Mouse (Mus musculus): Measurements from ENCODE around the gene Rtkn. TPM values are rescaled to one million over a fixed set of nuclear protein-coding genes. Genes with fewer than 3 reads are reported as not detected.

The Rtkn gene
- polyA plus RNA-seq (2015; fragmentation: Nextera tagmentation; extraction: Ambion mirVana) = 19.7 and 21.1 TPM in 2 replicates

- Histone ChIP-seq H3K4me1 (replicated peaks; ENCODE audit: control insufficient read depth, insufficient read depth, low read length) (peaks cover 15% of the 10 kb centered on the region), H3K4me2 (replicated peaks; ENCODE audit: low read depth) (peak within 1 kb of the TSS; percentile 87), H3K27me3 (replicated peaks; ENCODE audit: control insufficient read depth, insufficient read depth, low read length) (no peaks in the 10 kb centered on the region), H3K9me3 (ENCODE audit: control insufficient read depth) (no peaks in the 10 kb centered on the region), H3K27ac (ENCODE audit: low read depth, low read length) (peak within 1 kb of the TSS; percentile 95), H3K9ac (ENCODE audit: low read depth, low read length) (peak within 1 kb of the TSS; percentile 79), H3K4me3 (ENCODE audit: low read depth, low read length) (peak within 1 kb of the TSS; percentile 59), H3K36me3 (ENCODE audit: control insufficient read depth, insufficient read depth) (no peaks in the 10 kb centered on the region)
- 43% methylated on average over 7 of the region's 7 CpGs for WGBS
- TF ChIP-seq CTCF (IDR thresholded peaks at IDR 0.05; ENCODE audit: low read depth) = no peak
- ATAC-seq = peak; percentile 46
Measured at GRCm38 (mm10) chr6:83134951-83135513, at the start of gene Rtkn. Gene Rtkn, plus strand, starts transcription at chr6:83135463.

DNA sequence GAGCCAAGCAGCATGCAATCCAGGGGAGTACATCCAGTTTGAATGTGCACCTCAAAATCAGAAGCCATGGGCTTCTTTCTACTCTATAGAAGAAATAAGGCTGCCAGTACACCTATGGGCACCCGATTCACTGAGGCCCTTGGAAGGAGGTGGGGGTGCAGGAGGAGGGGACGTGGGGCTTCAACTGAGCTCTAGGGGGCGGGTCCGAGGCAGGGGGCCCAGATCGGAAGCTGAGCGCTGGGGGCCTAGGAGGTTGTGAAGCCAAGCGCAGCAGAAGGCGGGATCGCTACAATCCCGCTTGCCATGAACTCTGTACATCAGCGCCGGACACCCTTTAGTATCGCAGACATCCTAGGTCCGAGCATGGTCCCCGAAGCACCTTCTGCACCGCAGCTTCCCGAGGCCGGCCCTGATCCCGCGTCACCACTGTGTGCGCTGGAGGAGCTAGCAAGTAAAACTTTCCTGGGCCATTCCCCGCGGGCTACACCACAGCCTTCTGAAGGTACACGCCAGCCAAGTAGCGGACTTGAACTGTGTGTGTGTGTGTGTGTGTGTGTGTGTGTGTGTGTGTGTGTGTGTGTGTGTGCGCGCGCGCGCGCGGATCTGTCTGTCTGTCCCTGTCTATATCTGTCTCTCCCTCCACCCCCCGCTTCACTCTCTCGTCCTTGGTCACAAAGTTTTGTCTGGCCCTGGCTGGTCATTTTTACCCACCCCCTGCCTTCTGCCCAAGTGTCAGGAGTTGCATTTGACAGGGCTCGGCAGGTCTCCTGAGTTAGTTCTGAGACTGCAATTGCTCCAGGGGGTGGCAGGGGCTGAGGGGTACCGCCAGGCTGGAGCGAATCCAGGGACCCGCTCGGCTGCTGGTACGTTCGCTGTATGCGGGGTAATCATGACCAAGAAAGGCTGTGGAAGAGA lies 48.9 kb upstream of the Rtkn start, which contains the start of gene Lbx2:
Lbx2 (plus strand) TSS at position 247 of the 915 bp plus-strand sequence.
- 7% methylated on average over 42 of the region's 42 CpGs for WGBS
- no peak for TF ChIP-seq CTCF (IDR thresholded peaks at IDR 0.05; ENCODE audit: low read depth)
- no peak for ATAC-seq
- H3K36me3 ChIP-seq (ENCODE audit: control insufficient read depth, insufficient read depth) = peaks cover 14% of the 10 kb centered on the region; the same call in 1 of the 2 replicates
- H3K27ac ChIP-seq (ENCODE audit: low read depth, low read length) = no peak within 1 kb of the TSS
- peak within 1 kb of the TSS; percentile 55 for H3K4me2 ChIP-seq (replicated peaks; ENCODE audit: low read depth)
- no peak within 1 kb of the TSS for H3K9ac ChIP-seq (ENCODE audit: low read depth, low read length)
- peaks cover 64% of the 10 kb centered on the region for H3K27me3 ChIP-seq (replicated peaks; ENCODE audit: control insufficient read depth, insufficient read depth, low read length)
- no peaks in the 10 kb centered on the region for H3K9me3 ChIP-seq (ENCODE audit: control insufficient read depth)
- peak within 1 kb of the TSS; percentile 32; the same call in 1 of the 2 replicates for H3K4me3 ChIP-seq (ENCODE audit: low read depth, low read length)
- no peaks in the 10 kb centered on the region for H3K4me1 ChIP-seq (replicated peaks; ENCODE audit: control insufficient read depth, insufficient read depth, low read length)

- peak overlapping the region; percentile 55 for H3K4me2 ChIP-seq (replicated peaks; ENCODE audit: low read depth)
- ATAC-seq = no peak
- no peaks in the 10 kb centered on the region for H3K4me1 ChIP-seq (replicated peaks; ENCODE audit: control insufficient read depth, insufficient read depth, low read length)
- 0 out of 2 replicates have a peak, but pooled peaks cover 6% of the 10 kb centered on the region for H3K36me3 ChIP-seq (ENCODE audit: control insufficient read depth, insufficient read depth)
- peak overlapping the region; percentile 32 for H3K4me3 ChIP-seq (ENCODE audit: low read depth, low read length)
- no peaks in the 10 kb centered on the region for H3K9me3 ChIP-seq (ENCODE audit: control insufficient read depth)
- no peak overlapping the region for H3K9ac ChIP-seq (ENCODE audit: low read depth, low read length)
- no peak overlapping the region for H3K27ac ChIP-seq (ENCODE audit: low read depth, low read length)
- 3% methylated on average over 46 of the region's 47 CpGs for WGBS
- H3K27me3 ChIP-seq (replicated peaks; ENCODE audit: control insufficient read depth, insufficient read depth, low read length) = peaks cover 64% of the 10 kb centered on the region
- no peak for TF ChIP-seq CTCF (IDR thresholded peaks at IDR 0.05; ENCODE audit: low read depth)
Measured at GRCm38 (mm10) chr6:83087205-83087925, 47.9 kb upstream of the Rtkn start.

DNA sequence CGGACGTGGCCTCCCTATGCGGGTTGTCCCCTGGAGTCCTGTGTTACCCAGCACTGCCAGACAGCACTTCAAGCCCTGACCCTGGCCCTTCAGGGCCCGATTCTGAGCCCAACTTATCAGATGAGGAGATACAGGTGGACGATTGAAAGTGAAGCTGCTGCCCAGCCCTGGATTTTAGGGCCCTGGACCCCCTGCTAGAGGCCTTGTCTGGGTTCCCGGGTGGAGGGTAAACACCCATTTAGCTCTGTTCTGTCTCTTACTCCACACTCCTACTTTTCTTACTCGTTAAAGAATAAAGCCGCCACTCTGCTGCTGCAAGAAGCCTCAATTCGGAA lies 47.4 kb upstream of the Rtkn start:
- ATAC-seq = no peak
- Histone ChIP-seq H3K9ac (ENCODE audit: low read depth, low read length) (no peak overlapping the region), H3K9me3 (ENCODE audit: control insufficient read depth) (no peaks in the 10 kb centered on the region), H3K36me3 (ENCODE audit: control insufficient read depth, insufficient read depth) (0 out of 2 replicates have a peak, but pooled peaks cover under 1% of the 10 kb centered on the region), H3K27me3 (replicated peaks; ENCODE audit: control insufficient read depth, insufficient read depth, low read length) (peaks cover 61% of the 10 kb centered on the region), H3K4me3 (ENCODE audit: low read depth, low read length) (peak overlapping the region; percentile 32), H3K4me1 (replicated peaks; ENCODE audit: control insufficient read depth, insufficient read depth, low read length) (no peaks in the 10 kb centered on the region), H3K4me2 (replicated peaks; ENCODE audit: low read depth) (peak overlapping the region; percentile 55), H3K27ac (ENCODE audit: low read depth, low read length) (no peak overlapping the region)
- WGBS = 16% methylated on average over 9 of the region's 9 CpGs
- no peak for TF ChIP-seq CTCF (IDR thresholded peaks at IDR 0.05; ENCODE audit: low read depth)

- Histone ChIP-seq H3K4me1 (replicated peaks; ENCODE audit: control insufficient read depth, insufficient read depth, low read length) (no peaks in the 10 kb centered on the region), H3K9me3 (ENCODE audit: control insufficient read depth) (no peaks in the 10 kb centered on the region), H3K36me3 (ENCODE audit: control insufficient read depth, insufficient read depth) (no peaks in the 10 kb centered on the region), H3K9ac (ENCODE audit: low read depth, low read length) (no peak overlapping the region), H3K4me3 (ENCODE audit: low read depth, low read length) (no peak overlapping the region), H3K27ac (ENCODE audit: low read depth, low read length) (no peak overlapping the region), H3K4me2 (replicated peaks; ENCODE audit: low read depth) (no peak overlapping the region), H3K27me3 (replicated peaks; ENCODE audit: control insufficient read depth, insufficient read depth, low read length) (peaks cover 21% of the 10 kb centered on the region)
- WGBS = 25% methylated on average over 6 of the region's 6 CpGs
- TF ChIP-seq CTCF (IDR thresholded peaks at IDR 0.05; ENCODE audit: low read depth) = no peak
- ATAC-seq = no peak
Measured at GRCm38 (mm10) chr6:83092416-83093127, 42.7 kb upstream of the Rtkn start.

Measured in intestine, postnatal 0 days (tissue).